Mouse (Mus musculus) hindlimb bud, embryonic 11.5 days (tissue): Measurements from ENCODE around the gene Opcml.

ENCODE experiments used
- DNase-seq: peaks from one replicate; pipeline ENCODE4 v3.0.0-alpha.2; 2012; ENCODE audit warnings: low read depth, low spot score; ENCODE audit errors: extremely low spot score

The Opcml gene

GRCm38 (mm10) chr9:28403831-28404562 lies 613.4 kb downstream of the Opcml start:
- DNase-seq = no peak

- no peak for DNase-seq
These were observed 614.0 kb downstream of the Opcml start for GRCm38 (mm10) chr9:28404616-28405015.

- DNase-seq = peak; percentile 24
These were observed 615.2 kb downstream of the Opcml start for GRCm38 (mm10) chr9:28405816-28406215.

- DNase-seq = no peak
These were observed 630.2 kb downstream of the Opcml start for GRCm38 (mm10) chr9:28420808-28421207.

GRCm38 (mm10) chr9:28423407-28423806 lies 632.8 kb downstream of the Opcml start:
- no peak for DNase-seq

GRCm38 (mm10) chr9:28432159-28432558 lies 641.6 kb downstream of the Opcml start:
- no peak for DNase-seq

GRCm38 (mm10) chr9:28438752-28439151 lies 648.2 kb downstream of the Opcml start:
- no peak for DNase-seq

- no peak for DNase-seq
These were observed 649.0 kb downstream of the Opcml start for GRCm38 (mm10) chr9:28439433-28440191.

GRCm38 (mm10) chr9:28440192-28440795 lies 649.7 kb downstream of the Opcml start:
- no peak for DNase-seq

GRCm38 (mm10) chr9:28444485-28444884 lies 653.9 kb downstream of the Opcml start:
- no peak for DNase-seq

GRCm38 (mm10) chr9:28444972-28445371 lies 654.4 kb downstream of the Opcml start:
- DNase-seq = no peak

- no peak for DNase-seq
These were observed 655.3 kb downstream of the Opcml start for GRCm38 (mm10) chr9:28445863-28446262.

GRCm38 (mm10) chr9:28446278-28447064 lies 655.9 kb downstream of the Opcml start:
- no peak for DNase-seq

- no peak for DNase-seq
These were observed 661.9 kb downstream of the Opcml start for GRCm38 (mm10) chr9:28452509-28452908.

GRCm38 (mm10) chr9:28453062-28453461 lies 662.5 kb downstream of the Opcml start:
- DNase-seq = no peak

GRCm38 (mm10) chr9:28457982-28458770 lies 667.6 kb downstream of the Opcml start:
- DNase-seq = no peak

- DNase-seq = no peak
These were observed 673.0 kb downstream of the Opcml start for GRCm38 (mm10) chr9:28463622-28464021.

GRCm38 (mm10) chr9:28469419-28469818 lies 678.8 kb downstream of the Opcml start:
- no peak for DNase-seq

- no peak for DNase-seq
These were observed 680.9 kb downstream of the Opcml start for GRCm38 (mm10) chr9:28471501-28471900.

GRCm38 (mm10) chr9:28474586-28474985 lies 684.0 kb downstream of the Opcml start:
- no peak for DNase-seq
